Mouse (Mus musculus): Measurements from ENCODE around the gene Adam1b. TPM values are rescaled to one million over a fixed set of nuclear protein-coding genes. Genes with fewer than 3 reads are reported as not detected.
"Not testable (repeated sequence)": the region's sequence is repeated elsewhere in the genome, so short reads cannot be mapped to it uniquely, and the experiment has no call there.

Adam1b gene
- polyA plus RNA-seq, 1 experiment = not detected

DNA sequence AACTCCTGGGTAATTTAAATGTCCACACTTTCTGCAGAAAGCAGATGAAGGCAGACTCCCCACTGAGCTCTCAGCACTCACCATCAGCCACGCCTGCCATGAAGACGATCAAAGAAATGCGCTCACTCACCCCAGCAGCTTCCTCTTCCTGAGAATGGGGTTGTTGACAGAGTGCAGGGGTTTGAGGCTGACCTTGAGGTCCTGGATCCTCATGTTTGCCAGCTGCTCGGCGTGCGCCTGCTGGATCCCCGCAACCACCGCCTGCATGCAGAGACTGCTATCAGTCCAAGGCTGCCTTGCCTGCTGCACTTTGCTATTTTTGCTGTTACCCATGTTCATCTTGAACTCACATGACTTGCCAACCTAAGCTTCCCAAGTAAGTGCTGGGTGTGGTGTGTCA is 23.7 kb upstream of the Adam1b start:
- WGBS = 41% methylated on average over 8 of the region's 8 CpGs
- Histone ChIP-seq H3K27me3 (ENCODE audit: control insufficient read depth, insufficient read depth, low read length) (no peaks in the 10 kb centered on the region), H3K4me1 (replicated peaks; ENCODE audit: control insufficient read depth, insufficient read depth, low read length) (no peaks in the 10 kb centered on the region), H3K27ac (ENCODE audit: control insufficient read depth, insufficient read depth, low read length) (no peak overlapping the region), H3K4me3 (ENCODE audit: control insufficient read depth, insufficient read depth, low read length) (no peak overlapping the region), H3K36me3 (ENCODE audit: control insufficient read depth, insufficient read depth, low read length) (peaks cover 70% of the 10 kb centered on the region)
- DNase-seq = no peak
- TF ChIP-seq POLR2A (IDR thresholded peaks at IDR 0.05; ENCODE audit: control insufficient read depth, extremely low read depth, insufficient read depth, low read length, poor library complexity) = no peak
- no peak for TF ChIP-seq CTCF (IDR thresholded peaks at IDR 0.05; ENCODE audit: borderline replicate concordance, control insufficient read depth, extremely low read depth, insufficient read depth, low read length, poor library complexity)

DNA sequence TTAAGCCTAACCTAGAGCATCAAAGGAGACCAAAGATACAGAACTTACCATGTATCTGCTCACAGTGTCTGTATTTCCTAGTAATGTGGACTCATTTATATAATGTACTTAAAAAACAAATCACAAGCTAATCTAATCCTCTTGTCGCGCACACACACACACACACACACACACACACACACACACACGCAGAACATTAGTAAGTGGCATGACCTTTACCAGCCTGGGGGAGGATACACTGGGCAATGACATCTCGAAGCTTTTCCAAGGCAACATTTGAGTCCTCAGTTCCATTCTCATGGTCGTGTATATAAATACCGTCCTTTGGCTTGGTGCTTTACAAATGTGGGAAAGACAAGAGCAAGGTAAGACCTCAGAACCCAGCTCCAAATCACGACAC is 23.3 kb upstream of the Adam1b start:
- no peak for DNase-seq
- Histone ChIP-seq H3K27me3 (ENCODE audit: control insufficient read depth, insufficient read depth, low read length) (no peaks in the 10 kb centered on the region), H3K36me3 (ENCODE audit: control insufficient read depth, insufficient read depth, low read length) (peaks cover 68% of the 10 kb centered on the region), H3K4me3 (ENCODE audit: control insufficient read depth, insufficient read depth, low read length) (no peak overlapping the region), H3K4me1 (replicated peaks; ENCODE audit: control insufficient read depth, insufficient read depth, low read length) (no peaks in the 10 kb centered on the region), H3K27ac (ENCODE audit: control insufficient read depth, insufficient read depth, low read length) (no peak overlapping the region)
- TF ChIP-seq POLR2A (IDR thresholded peaks at IDR 0.05; ENCODE audit: control insufficient read depth, extremely low read depth, insufficient read depth, low read length, poor library complexity) (no peak), CTCF (IDR thresholded peaks at IDR 0.05; ENCODE audit: borderline replicate concordance, control insufficient read depth, extremely low read depth, insufficient read depth, low read length, poor library complexity) (no peak)
- 91% methylated on average over 7 of the region's 7 CpGs for WGBS

DNA sequence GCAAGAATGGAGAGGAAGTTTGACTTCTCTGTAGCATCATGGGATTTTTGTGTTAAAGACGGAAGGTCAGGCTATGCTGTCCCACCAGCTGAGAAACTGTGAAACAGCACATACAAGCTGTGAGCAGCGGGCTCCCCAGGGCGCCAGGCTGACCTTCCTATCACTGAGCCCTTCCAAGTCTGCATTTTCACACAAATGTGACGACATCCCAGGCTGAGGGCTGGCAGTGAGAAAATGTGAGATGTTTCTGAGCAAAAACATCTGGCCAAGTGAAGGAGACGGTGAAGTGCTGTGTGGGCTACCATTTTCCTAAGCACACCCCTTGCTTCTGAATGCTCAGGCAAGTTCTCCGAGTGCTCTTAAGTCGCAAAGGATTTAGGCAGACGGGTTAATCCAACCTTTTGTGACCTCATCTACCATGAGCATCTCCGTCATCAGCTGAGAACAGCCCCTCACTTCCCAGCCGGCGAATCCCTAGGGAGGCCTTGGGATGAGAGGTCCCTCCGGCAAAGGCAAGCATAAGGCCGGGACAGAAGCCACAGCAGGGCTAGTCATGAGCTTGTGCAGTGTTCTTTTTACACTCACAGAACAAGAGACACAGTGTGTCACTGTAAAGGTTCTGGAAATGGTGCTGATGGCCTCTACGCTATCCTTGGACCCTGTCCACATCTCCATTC is 22.7 kb upstream of the Adam1b start:
- 97% methylated on average over 14 of the region's 14 CpGs for WGBS

DNA sequence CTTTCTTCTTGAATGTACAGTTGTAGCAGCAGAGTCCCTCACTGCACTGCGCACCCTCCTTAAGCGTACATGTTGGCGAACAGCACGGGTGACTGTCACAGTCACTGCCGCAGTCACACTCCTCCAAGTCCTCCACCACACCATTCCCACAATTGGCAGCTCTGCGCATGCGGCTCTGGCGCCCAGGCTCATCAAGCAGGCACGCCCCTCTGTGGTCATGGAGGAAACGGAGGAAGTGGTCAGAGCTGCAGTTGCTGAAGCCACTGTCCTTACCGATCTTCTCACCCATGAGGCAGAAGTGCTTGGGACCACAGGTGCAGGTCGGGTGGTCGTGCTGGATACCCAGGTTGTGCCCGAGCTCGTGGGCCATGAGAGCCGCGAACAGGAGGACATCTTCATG is 16.5 kb upstream of the Adam1b start:
- peaks cover 19% of the 10 kb centered on the region; the same call in 1 of the 2 replicates for H3K36me3 ChIP-seq (ENCODE audit: control insufficient read depth, insufficient read depth, low read length)
- not testable (repeated sequence) for H3K4me1 ChIP-seq (replicated peaks; ENCODE audit: control insufficient read depth, insufficient read depth, low read length); H3K27me3 ChIP-seq (ENCODE audit: control insufficient read depth, insufficient read depth, low read length); H3K27ac ChIP-seq (ENCODE audit: control insufficient read depth, insufficient read depth, low read length); H3K4me3 ChIP-seq (ENCODE audit: control insufficient read depth, insufficient read depth, low read length); DNase-seq
- 24% methylated on average over 10 of the region's 17 CpGs for WGBS

More for the DNA sequence above, 22.7 kb upstream of the Adam1b start:
- no peak overlapping the region for H3K4me3 ChIP-seq (ENCODE audit: control insufficient read depth, insufficient read depth, low read length)
- no peaks in the 10 kb centered on the region for H3K27me3 ChIP-seq (ENCODE audit: control insufficient read depth, insufficient read depth, low read length)
- no peak overlapping the region for H3K27ac ChIP-seq (ENCODE audit: control insufficient read depth, insufficient read depth, low read length)
- no peak for TF ChIP-seq CTCF (IDR thresholded peaks at IDR 0.05; ENCODE audit: borderline replicate concordance, control insufficient read depth, extremely low read depth, insufficient read depth, low read length, poor library complexity)
- no peak for TF ChIP-seq POLR2A (IDR thresholded peaks at IDR 0.05; ENCODE audit: control insufficient read depth, extremely low read depth, insufficient read depth, low read length, poor library complexity)
- H3K4me1 ChIP-seq (replicated peaks; ENCODE audit: control insufficient read depth, insufficient read depth, low read length) = no peaks in the 10 kb centered on the region
- no peak for DNase-seq
- peaks cover 68% of the 10 kb centered on the region for H3K36me3 ChIP-seq (ENCODE audit: control insufficient read depth, insufficient read depth, low read length)

DNA sequence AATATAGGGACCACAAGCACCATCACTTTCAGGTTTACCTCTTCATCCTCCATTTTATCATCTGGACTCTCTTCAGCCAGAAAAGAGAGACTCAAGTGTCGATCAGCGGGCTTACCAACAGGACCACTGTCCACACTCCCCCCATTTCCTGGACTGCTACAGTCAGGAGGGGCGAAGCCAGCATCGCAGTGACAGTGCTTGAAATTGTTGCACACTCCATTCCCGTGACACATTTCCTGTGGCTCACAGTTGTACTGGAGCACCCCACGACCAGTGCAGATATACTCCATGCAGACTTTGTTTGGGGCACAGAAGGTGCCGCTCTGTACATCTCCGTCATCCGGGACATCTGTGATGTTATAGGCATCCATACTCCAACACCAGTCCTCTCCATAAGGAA is 15.7 kb upstream of the Adam1b start:
- H3K27ac ChIP-seq (ENCODE audit: control insufficient read depth, insufficient read depth, low read length) = no peak overlapping the region
- WGBS = 73% methylated on average over 9 of the region's 9 CpGs
- H3K4me1 ChIP-seq (replicated peaks; ENCODE audit: control insufficient read depth, insufficient read depth, low read length) = 0 out of 2 replicates have a peak, but pooled peaks cover 4% of the 10 kb centered on the region
- H3K36me3 ChIP-seq (ENCODE audit: control insufficient read depth, insufficient read depth, low read length) = peaks cover 13% of the 10 kb centered on the region; the same call in 1 of the 2 replicates
- H3K27me3 ChIP-seq (ENCODE audit: control insufficient read depth, insufficient read depth, low read length) = no peaks in the 10 kb centered on the region
- no peak overlapping the region for H3K4me3 ChIP-seq (ENCODE audit: control insufficient read depth, insufficient read depth, low read length)
- DNase-seq = no peak
- TF ChIP-seq POLR2A (IDR thresholded peaks at IDR 0.05; ENCODE audit: control insufficient read depth, extremely low read depth, insufficient read depth, low read length, poor library complexity) = no peak

GRCm38 (mm10) chr5:121510009-121510408 is 6.8 kb upstream of the Adam1b start:
- no peaks in the 10 kb centered on the region for H3K4me1 ChIP-seq (replicated peaks; ENCODE audit: control insufficient read depth, insufficient read depth, low read length)

DNA sequence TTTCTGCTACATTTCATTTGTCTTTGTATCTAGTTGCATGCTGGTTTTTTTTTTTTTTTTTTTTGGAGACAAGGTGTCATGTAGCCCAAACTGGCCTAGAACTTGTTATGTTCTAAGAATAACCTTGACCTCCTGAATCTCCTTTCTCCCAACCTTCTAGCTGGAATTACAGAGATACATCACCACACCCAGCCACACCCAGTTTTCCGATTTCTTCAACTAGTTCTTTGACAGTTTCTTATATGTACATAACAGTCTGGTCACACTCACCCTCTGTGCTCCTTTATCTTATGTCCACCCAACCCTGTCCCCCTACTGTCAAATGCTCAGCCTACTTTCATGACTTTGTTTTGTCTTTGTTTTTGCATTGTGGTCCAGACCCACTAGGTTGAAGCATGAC is 3.6 kb upstream of the Adam1b start:
- no peak overlapping the region for H3K27ac ChIP-seq (ENCODE audit: control insufficient read depth, insufficient read depth, low read length)

More at GRCm38 (mm10) chr5:121510009-121510408, 6.8 kb upstream of the Adam1b start:
- WGBS = 87% methylated on average over 7 of the region's 7 CpGs
- H3K4me3 ChIP-seq (ENCODE audit: control insufficient read depth, insufficient read depth, low read length) = no peak overlapping the region
- no peaks in the 10 kb centered on the region for H3K27me3 ChIP-seq (ENCODE audit: control insufficient read depth, insufficient read depth, low read length)
- TF ChIP-seq CTCF (IDR thresholded peaks at IDR 0.05; ENCODE audit: borderline replicate concordance, control insufficient read depth, extremely low read depth, insufficient read depth, low read length, poor library complexity) = no peak
- TF ChIP-seq POLR2A (IDR thresholded peaks at IDR 0.05; ENCODE audit: control insufficient read depth, extremely low read depth, insufficient read depth, low read length, poor library complexity) = no peak
- no peak overlapping the region for H3K27ac ChIP-seq (ENCODE audit: control insufficient read depth, insufficient read depth, low read length)
- H3K36me3 ChIP-seq (ENCODE audit: control insufficient read depth, insufficient read depth, low read length) = no peaks in the 10 kb centered on the region
- DNase-seq = no peak

GRCm38 (mm10) chr5:121501424-121501996 is 1.7 kb downstream of the Adam1b start:
- peak; percentile 2 for DNase-seq
- H3K4me3 ChIP-seq (ENCODE audit: control insufficient read depth, insufficient read depth, low read length); H3K27me3 ChIP-seq (ENCODE audit: control insufficient read depth, insufficient read depth, low read length); H3K4me1 ChIP-seq (replicated peaks; ENCODE audit: control insufficient read depth, insufficient read depth, low read length); H3K36me3 ChIP-seq (ENCODE audit: control insufficient read depth, insufficient read depth, low read length); H3K27ac ChIP-seq (ENCODE audit: control insufficient read depth, insufficient read depth, low read length): not testable (repeated sequence)
- 12% methylated on average over 10 of the region's 17 CpGs for WGBS

More for the DNA sequence above, 3.6 kb upstream of the Adam1b start:
- H3K4me1 ChIP-seq (replicated peaks; ENCODE audit: control insufficient read depth, insufficient read depth, low read length) = no peaks in the 10 kb centered on the region
- TF ChIP-seq CTCF (IDR thresholded peaks at IDR 0.05; ENCODE audit: borderline replicate concordance, control insufficient read depth, extremely low read depth, insufficient read depth, low read length, poor library complexity) (no peak), POLR2A (IDR thresholded peaks at IDR 0.05; ENCODE audit: control insufficient read depth, extremely low read depth, insufficient read depth, low read length, poor library complexity) (no peak)
- no peak for DNase-seq
- no peak overlapping the region for H3K4me3 ChIP-seq (ENCODE audit: control insufficient read depth, insufficient read depth, low read length)
- H3K27me3 ChIP-seq (ENCODE audit: control insufficient read depth, insufficient read depth, low read length) = no peaks in the 10 kb centered on the region
- no peaks in the 10 kb centered on the region for H3K36me3 ChIP-seq (ENCODE audit: control insufficient read depth, insufficient read depth, low read length)
- 97% methylated on average over 1 of the region's 1 CpGs for WGBS
